Mouse (Mus musculus) cortical plate, adult 2 months (tissue): ENCODE measurements around the gene Plxdc1. TPM values are rescaled to one million over a fixed set of nuclear protein-coding genes. Genes with fewer than 3 reads are reported as not detected.
"Not testable (repeated sequence)": the region's sequence is repeated elsewhere in the genome, so short reads cannot be mapped to it uniquely, and the experiment has no call there.

ENCODE experiments used
- H3K27ac ChIP-seq: fragments of 200-500 bp; 2 replicates; pipeline ENCODE4 v1.5.1; 2012; ENCODE audit warnings: low read length, control low read depth, inconsistent platforms; ENCODE audit not compliant: insufficient read depth
- H3K4me1 ChIP-seq: fragments of 200-500 bp; 2 replicates; pipeline ENCODE4 v1.6.1; 2011; ENCODE audit warnings: low read length; ENCODE audit not compliant: control insufficient read depth, insufficient read depth
- H3K4me3 ChIP-seq: fragments of 200-500 bp; 2 replicates; pipeline ENCODE4 v1.5.1; 2011; ENCODE audit warnings: mild to moderate bottlenecking, low read length, control low read depth; ENCODE audit not compliant: insufficient read depth
- CTCF ChIP-seq: fragments of 200-500 bp; IDR thresholded peaks from 2 replicates; pipeline ENCODE4 v1.5.1; 2011; ENCODE audit warnings: mild to moderate bottlenecking, control low read depth, low read length; ENCODE audit not compliant: insufficient read depth; ENCODE audit errors: extremely low read depth
- POLR2A ChIP-seq: fragments of 200-500 bp; IDR thresholded peaks from 2 replicates; pipeline ENCODE4 v1.6.1; 2011; ENCODE audit warnings: mild to moderate bottlenecking, low read length, control low read depth; ENCODE audit not compliant: insufficient read depth; ENCODE audit errors: extremely low read depth
- polyA plus RNA-seq: library from polyadenylated mRNA; depleted of rRNA; stranded (reverse); fragments of >200 nt; gene quantifications from 2 replicates; pipeline ENCODE4 v1.2.3, GENCODE M21; 2012

The Plxdc1 gene
- polyA plus RNA-seq, 1 experiment: 29.2 TPM

DNA sequence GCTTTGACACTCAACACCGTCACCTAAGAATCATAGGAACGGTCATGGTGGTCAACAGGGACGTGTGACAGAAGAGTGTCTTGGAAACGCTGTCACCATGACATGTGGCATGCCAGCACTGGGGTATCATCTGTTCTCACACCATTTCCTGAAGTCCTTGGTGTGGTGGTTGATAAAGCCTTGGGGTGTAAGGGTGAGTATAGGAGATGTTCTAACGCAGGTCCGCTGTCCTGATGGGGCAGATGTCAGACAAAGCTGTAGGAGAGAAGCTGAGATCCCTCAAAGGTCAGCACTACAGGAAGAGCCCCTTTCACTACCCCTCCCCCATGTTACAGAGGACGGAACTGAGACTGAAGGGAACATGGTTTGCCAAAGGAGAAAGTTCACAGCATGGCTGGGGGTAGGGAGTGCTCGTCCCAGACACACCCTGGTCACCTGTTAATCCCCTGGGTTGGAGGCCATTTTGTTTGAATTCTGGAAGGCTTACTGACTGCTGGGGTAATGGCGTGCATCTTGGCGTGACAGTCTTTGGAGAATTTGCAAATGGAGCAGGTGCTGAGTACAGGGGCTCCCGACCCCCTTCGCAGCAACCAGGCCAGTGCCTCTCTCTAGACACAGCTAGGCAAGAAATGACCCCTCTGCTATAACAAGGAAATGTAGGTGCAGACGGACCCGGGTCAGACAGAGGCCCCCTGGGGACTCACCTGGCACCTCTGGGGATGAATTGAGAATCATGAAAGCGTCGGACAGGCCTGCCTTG is 32.9 kb downstream of the Plxdc1 start:
- Histone ChIP-seq H3K4me3 (no peak overlapping the region), H3K4me1 (peaks cover 2% of the 10 kb centered on the region; the same call in 1 of the 2 replicates), H3K27ac (no peak overlapping the region)
- TF ChIP-seq CTCF (no peak), POLR2A (no peak)

- no peak overlapping the region for H3K4me3 ChIP-seq
- no peak overlapping the region for H3K27ac ChIP-seq
- TF ChIP-seq POLR2A (no peak), CTCF (no peak)
Measured at GRCm38 (mm10) chr11:97952367-97953006, 33.8 kb downstream of the Plxdc1 start.

DNA sequence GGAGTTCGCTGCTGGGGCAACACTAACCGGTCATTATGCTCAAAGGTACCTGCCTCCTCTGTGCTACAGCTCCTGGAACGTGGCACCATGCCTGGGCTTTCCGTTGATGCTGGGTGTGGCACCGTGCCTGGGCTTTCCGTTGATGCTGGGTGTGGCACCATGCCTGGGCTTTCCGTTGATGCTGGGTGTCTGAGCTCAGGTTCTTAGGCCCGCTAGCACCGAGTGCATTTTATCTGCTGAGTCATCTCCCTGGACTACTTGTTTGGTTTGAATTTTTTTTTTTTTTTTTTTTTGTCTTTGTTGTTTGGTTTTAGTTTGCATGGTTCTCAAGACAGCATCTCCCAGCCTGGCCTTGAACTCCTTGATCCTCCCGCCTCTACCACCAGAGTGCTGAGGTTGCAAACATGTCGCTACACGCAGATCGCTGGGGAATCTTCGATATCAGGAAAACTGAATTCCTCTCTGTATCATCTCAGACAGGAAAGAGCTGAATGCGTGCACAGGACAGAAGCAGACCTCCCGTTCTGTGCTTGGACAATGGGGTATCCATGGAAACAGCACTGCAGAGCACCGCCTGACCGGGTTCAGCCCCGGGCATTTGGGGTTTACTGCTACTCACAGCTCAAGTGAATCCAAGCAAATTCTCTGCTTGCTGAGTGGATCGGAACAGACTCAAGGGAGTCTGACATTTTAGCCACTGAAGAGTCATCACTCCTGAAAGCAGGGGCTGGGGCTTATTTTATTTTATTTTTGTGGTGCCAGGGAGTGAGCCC is 36.4 kb downstream of the Plxdc1 start:
- TF ChIP-seq POLR2A (no peak), CTCF (no peak)
- Histone ChIP-seq H3K27ac (no peak overlapping the region), H3K4me3 (no peak overlapping the region), H3K4me1 (peaks cover 2% of the 10 kb centered on the region; the same call in 1 of the 2 replicates)

More at GRCm38 (mm10) chr11:97952367-97953006, 33.8 kb downstream of the Plxdc1 start:
- H3K4me1 ChIP-seq: peaks cover 2% of the 10 kb centered on the region; the same call in 1 of the 2 replicates

- Histone ChIP-seq H3K27ac (no peak overlapping the region), H3K4me3 (no peak overlapping the region), H3K4me1 (peaks cover 2% of the 10 kb centered on the region; the same call in 1 of the 2 replicates)
- TF ChIP-seq POLR2A (no peak), CTCF (peak; percentile 62)
Measured at GRCm38 (mm10) chr11:97947426-97947825, 38.8 kb downstream of the Plxdc1 start.

GRCm38 (mm10) chr11:97945738-97946289 is 40.4 kb downstream of the Plxdc1 start:
- H3K4me3 ChIP-seq, H3K27ac ChIP-seq, H3K4me1 ChIP-seq: not testable (repeated sequence)

DNA sequence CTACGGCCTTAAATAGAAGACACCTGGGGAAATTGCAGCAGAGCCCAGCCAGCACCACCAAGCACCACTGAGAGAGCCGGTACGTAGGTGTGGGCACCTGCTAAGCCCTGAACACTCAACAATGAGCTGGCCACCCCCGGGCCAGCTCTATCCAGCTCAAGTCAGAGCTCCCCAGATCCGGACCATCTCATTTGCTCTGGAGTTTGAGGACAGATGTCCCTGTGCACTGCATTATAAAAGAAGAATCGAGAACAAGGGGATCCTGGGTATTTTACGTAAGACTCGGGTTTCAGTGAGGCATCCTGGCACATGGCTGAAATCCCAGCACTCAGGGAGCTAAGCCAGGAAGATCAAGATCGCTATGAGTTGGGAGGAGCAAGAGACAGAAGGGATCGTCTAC is 41.2 kb downstream of the Plxdc1 start:
- Histone ChIP-seq H3K27ac (no peak overlapping the region), H3K4me1 (peaks cover 2% of the 10 kb centered on the region; the same call in 1 of the 2 replicates), H3K4me3 (no peak overlapping the region)
- TF ChIP-seq CTCF (no peak), POLR2A (no peak)

DNA sequence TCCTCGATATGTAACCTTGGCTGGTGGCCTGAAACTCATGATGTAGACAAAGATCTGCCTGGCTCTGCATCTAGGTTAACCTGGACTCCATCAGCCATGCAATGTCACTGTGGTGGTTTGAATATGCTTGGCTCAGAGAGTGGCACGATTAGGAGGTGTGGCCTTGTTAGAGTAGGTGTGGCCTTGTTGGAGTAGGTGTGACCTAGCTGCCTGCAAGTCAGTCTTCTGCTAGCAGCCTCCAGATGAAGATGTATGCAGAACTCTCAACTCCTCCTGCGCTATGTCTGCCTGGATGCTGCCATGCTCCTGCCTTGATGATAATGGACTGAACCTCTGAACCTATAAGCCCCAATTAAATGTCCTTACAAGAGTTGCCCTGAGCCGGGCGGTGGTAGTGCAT is 43.0 kb downstream of the Plxdc1 start:
- Histone ChIP-seq H3K27ac (no peak overlapping the region), H3K4me3 (no peak overlapping the region), H3K4me1 (no peaks in the 10 kb centered on the region)
- TF ChIP-seq POLR2A: no peak
- no peak for TF ChIP-seq CTCF

- Histone ChIP-seq H3K4me3 (no peak overlapping the region), H3K27ac (no peak overlapping the region), H3K4me1 (no peaks in the 10 kb centered on the region)
- TF ChIP-seq CTCF (no peak), POLR2A (no peak)
Measured at GRCm38 (mm10) chr11:97942420-97943111, 43.7 kb downstream of the Plxdc1 start.
